Mouse (Mus musculus) ovary, postnatal 36 days (tissue): ENCODE results near the gene Sirt3.

Experiments used
- DNase-seq: peaks from one replicate; pipeline ENCODE4 v3.0.0; 2022; ENCODE audit warnings: low spot score, mixed read lengths

The Sirt3 gene

GRCm38 (mm10) chr7:140881696-140882468, at the start of gene Sirt3, which contains the start of gene Psmd13:
Sirt3 (minus strand) TSS chr7:140882309.
Psmd13 (plus strand) TSS chr7:140881968.
- peak; percentile 91 for DNase-seq

DNA sequence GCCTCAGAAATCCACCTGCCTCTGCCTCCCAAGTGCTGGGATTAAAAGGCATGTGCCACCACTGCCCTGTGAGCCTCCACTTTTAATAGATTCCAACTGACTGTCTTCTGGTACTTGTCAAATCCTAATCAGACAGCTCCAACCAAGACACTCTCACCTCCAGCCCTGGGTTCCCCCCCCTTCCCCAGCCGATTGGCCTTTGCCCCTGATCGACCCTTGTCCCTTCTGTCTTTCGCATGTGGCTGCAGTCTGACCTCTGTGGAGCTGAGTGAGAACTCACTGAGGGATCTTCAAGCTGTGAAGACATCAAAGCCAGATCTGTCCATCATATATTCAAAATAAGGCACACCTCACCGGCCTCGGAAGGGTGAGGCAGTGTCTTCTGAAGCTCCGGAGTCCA, 45.1 kb upstream of the Sirt3 start:
- DNase-seq: no peak

GRCm38 (mm10) chr7:140923070-140923775, 41.1 kb upstream of the Sirt3 start:
- no peak for DNase-seq

- peak; percentile 56 for DNase-seq
Measured at GRCm38 (mm10) chr7:140922398-140923069, 40.4 kb upstream of the Sirt3 start.

DNA sequence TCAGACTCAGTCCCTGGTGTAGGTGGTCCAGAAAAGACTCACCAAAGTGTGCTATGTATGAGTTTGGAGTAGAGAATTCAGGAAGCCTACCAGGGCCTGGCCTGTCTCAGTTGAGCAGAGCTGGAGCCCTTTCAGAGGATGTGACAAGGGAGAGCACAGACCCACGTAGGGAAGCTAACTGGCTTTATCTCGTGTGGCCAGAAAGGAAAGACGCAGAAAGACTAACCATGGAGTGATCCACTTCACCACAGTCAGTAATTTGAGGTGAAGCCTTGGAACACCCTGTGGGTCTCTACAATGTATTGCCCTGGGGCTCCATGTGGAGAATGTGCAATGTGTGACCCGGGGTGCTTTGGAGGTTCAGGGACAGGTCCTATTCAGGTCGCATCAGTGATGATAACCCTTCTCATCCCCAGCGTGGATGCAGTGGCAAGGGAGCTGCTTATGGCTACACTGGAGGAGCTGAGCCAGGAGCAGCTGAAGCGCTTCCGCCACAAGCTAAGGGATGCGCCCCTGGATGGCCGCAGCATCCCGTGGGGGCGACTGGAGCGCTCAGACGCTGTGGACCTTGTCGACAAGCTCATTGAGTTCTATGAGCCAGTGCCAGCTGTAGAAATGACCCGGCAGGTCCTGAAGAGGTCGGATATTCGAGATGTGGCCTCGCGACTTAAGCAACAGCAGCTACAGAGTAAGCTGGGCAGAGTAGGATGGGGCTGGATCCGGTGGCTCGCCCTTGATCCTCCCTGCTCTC, 39.3 kb upstream of the Sirt3 start:
- no peak for DNase-seq

DNA sequence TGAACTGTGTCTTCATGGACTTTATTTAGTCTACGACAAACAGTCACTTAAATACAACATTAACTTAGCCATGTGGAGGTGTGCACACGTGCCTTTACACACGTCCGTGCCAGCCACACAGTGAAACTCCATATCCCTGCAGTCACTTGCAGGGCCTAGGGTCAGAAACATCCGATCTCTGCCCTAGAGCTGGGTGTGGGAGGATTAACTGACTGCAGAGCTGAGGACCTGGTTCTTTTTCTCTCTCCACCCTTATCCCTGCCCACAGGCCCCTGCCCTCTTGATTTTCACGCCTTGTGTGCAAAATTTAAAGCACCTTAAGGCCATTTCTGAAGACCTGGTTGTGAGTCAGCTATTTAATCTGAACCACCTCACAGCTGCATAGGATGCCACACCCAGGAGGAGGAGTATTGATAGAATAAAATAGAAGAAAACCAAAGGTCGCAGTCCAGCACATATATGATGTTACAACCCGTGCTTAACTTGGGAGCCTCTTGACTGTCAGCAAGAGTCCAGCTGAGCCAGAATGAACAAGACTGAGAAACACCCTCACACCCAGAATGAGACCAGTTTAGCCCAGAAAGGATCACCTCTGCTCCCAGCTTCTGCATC, 38.4 kb upstream of the Sirt3 start, which contains the start of gene Nlrp6:
Gene Nlrp6 (plus strand): TSS at position 485 of the 612 bp plus-strand sequence.
- no peak for DNase-seq

GRCm38 (mm10) chr7:140919911-140920310, 37.8 kb upstream of the Sirt3 start:
- DNase-seq: no peak

DNA sequence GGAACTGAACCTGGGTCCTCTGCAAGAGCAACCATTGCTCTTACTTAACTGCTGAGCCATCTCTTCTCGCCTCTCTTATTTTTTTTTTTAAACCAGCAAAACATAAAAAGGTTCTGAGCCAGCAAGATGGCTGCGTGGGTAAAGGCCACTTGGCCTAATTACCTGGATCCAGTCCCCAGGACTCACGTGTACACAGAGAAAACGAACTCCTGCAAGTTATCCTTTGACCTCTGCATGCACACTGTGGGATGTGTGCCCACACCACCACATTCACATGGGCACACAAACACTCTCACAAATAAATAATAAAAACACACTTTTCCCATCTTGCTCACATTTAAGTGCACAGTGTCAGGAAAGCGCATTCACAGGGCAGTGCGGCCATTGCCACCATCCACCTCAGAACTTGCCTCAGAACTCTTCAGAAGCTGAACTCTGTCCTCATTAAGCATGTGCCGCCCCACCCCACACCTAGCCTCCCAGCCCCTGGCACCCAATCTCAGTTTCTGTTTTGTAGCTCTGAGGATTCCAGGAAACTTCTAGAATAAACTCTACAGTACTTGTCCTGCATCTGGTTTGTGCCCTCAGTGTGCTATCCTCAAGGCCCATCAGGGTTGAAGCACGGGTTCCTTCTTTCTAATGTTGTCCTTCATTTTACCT, 32.1 kb upstream of the Sirt3 start:
- no peak for DNase-seq

DNA sequence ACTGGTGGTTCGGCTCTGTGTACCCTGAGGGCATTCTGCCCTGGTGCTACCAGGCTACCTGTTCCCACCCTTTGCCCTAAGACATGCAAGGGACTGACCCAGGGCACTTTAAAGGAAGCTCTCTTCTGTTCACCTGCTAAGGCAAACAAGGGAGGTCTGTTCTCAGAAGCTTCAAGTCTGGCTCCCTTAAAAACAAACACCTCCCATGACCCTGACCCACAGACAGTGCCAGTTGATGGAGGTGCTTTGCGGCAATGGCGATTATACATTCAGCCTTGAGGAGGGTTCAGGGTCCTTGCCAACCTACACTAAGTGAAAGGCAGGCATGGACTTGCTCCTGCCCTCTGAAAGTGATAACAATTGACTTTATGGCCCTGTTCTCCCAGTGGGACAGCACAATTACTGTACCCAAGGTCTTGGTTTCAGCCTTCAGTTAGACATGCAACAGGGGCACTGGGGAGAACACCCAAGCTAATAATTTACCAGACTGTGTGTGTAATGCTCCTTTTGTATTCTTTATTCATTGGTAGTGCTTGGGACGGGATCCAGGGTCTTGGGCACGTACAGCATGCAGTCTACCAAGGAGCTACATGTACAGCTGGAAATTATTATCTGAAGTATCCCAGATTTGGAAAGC, 30.9 kb upstream of the Sirt3 start:
- DNase-seq: no peak

DNA sequence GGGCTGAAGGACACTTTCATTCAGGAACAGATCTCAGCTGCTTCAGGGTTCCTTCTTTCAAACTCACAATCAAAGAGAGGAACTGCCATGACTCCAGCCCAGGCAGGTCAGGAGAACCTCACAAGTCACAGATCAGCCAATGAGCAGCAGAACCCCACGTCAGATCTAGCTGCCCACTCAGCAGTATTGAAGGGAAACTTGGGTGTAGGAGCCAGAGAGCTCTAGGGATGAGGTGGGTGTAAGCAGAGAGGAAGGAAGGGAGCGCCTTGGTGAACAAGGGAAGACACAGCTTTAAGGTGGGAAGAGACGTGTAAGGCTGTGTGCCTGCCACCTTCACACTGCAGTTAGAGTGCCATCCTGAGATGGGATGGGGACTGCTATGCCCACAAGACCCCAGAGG, 30.2 kb upstream of the Sirt3 start:
- DNase-seq: no peak

- peak; percentile 80 for DNase-seq
Measured at GRCm38 (mm10) chr7:140908634-140909107, 26.6 kb upstream of the Sirt3 start.

DNA sequence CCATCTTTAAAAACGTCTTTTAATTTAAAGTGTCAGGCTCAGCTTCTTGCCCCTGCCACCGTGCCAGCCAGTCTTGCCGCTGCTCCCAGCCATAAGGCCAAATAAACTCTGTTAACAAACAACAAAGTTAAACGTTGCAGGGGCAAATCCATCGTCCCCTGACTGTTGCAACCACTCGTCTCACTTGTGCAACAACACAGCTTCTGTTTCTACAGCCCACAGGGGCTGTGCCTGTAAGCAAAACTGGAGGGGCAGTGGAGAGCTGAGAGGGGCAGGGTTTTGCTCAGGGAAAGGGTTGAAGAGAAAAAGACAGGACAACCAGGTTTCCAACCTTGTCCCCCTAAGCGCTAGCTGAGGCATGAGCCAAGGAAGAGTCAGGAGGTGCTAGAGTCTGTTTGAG, 26.1 kb upstream of the Sirt3 start:
- no peak for DNase-seq

DNA sequence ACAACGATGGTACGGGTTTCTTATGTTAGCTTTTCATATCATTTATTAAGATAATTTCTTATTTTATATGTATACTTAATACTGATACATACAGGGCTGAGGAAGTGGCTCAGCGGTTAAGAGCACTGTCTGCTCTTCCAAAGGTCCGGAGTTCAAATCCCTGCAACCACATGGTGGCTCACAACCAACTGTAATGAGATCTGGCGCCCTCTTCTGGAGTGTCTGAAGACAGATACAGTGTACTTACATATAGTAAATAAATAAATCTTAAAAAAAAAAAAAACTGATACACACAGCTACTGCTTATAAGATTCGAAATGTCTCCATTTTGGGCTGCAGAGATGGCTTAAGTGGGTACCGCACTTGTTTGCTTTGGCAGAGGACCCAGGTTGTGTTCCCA, 25.6 kb upstream of the Sirt3 start:
- DNase-seq: no peak

- no peak for DNase-seq
Measured at GRCm38 (mm10) chr7:140907131-140907530, 25.0 kb upstream of the Sirt3 start.

DNA sequence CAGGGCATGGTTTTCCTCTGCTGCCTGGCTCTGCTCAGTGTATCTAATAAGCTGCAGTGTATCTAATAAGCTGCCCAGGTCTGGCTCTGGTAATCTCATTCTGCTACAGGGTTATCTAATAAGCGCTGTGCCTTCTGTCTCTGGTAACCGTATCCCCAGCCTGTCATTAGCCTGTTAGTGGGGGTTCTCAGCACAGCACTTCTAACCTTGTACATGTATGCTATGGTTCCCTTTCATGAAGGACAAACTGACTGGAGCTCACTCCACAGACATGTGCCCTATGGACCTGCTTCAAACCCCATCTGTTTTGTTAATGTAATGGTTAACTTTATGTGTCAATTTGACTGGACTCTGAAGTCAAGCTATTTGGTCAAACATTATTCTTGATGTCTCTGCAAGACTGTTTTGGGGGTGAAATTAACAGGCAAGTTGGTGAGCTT, 23.6 kb upstream of the Sirt3 start:
- DNase-seq: no peak

DNA sequence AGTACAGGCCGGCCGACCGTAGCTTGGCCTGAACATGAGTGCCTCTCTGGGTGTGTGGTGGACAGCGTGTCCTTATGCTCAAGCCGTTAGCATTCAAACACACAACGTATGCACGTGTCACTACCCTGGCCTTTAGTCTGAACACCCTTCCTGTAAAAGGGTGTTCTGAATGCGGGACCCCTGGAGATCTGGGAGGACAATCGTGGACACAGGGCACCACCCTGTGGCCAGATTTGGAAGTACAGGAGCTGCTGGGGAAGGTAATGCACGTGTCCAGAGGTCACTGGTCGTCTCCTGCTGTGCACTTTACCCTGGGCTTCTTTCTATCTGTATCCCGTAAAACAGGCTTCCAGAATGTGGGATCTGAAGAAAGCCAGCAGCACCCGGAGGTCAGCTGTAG, 21.1 kb upstream of the Sirt3 start:
- peak; percentile 80 for DNase-seq

DNA sequence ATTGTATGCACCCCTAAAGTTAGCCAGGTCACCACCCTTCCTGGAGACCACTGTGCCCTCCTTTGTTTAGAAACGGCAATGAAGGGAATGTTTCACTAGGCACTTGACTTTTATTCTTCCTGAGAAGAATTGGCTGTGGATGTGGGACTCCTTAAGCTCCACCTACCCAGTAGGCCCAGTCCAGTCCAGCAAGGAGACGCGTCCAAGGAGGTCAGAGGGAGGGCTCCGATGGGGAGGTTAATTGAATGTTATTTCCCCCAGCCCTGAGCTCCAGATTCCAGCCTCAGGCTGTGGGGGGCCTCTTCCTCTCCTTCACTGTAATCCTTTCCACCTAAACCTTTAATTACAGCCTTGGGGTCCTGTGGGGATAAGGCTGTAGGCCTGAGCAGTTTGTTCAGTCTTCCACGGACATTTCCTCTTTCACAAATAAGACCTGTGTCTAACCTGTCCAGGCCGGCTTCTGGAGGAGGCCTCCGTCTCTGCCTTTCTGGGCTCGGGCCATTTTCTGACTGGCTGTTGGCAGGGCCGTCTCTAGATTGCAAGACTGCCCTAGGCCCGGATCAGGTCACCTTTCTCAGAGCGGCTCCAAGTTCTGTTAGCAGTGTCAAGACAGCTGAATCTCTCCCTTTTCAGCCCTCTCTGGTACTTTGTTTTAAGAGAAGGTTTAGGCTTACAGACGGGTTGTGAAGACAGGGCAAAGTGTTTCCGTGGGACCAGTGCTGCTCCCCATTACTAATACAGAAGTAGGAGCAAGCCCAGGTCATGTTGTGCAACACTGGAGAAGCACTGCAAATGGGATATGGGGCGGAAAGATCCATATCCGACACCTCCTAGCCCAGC, 20.1 kb upstream of the Sirt3 start:
- DNase-seq: peak; percentile 34

- DNase-seq: no peak
Measured at GRCm38 (mm10) chr7:140900220-140900619, 18.1 kb upstream of the Sirt3 start, which contains the start of gene Cox8b. Cox8b (minus strand) TSS chr7:140900446.

- no peak for DNase-seq
Measured at GRCm38 (mm10) chr7:140899121-140899520, 17.0 kb upstream of the Sirt3 start.
